Mouse (Mus musculus) midbrain, embryonic 14.5 days (tissue): ENCODE measurements around the gene Nrarp. TPM values are rescaled to one million over a fixed set of nuclear protein-coding genes. Genes with fewer than 3 reads are reported as not detected.

ENCODE experiments used
- ATAC-seq: fragments of 200-750 bp; cut with Nextera tagmentation; 2 replicates; pipeline ENCODE4 v1.8.0; 2017; ENCODE audit warnings: moderate number of reproducible peaks, moderate library complexity; ENCODE audit not compliant: low FRiP score, low TSS enrichment
- DNase-seq: peaks from one replicate; pipeline ENCODE4 v3.0.0-alpha.2; 2015
- H3K27ac ChIP-seq: fragments of 300-500 bp; sonication (generic); replicated peaks from 2 replicates; pipeline ENCODE4 v1.5.1; 2014; ENCODE audit warnings: mild to moderate bottlenecking, low read depth, low read length, moderate library complexity
- H3K27me3 ChIP-seq: fragments of 300-500 bp; sonication (generic); 2 replicates; pipeline ENCODE4 v1.6.1; 2014; ENCODE audit warnings: low read length, control low read depth, mixed read lengths; ENCODE audit not compliant: control insufficient read depth, insufficient read depth
- H3K36me3 ChIP-seq: fragments of 300-500 bp; sonication (generic); 2 replicates; pipeline ENCODE4 v1.6.1; 2014; ENCODE audit warnings: low read length, control low read depth; ENCODE audit not compliant: control insufficient read depth, insufficient read depth
- H3K4me1 ChIP-seq: fragments of 300-500 bp; sonication (generic); 2 replicates; pipeline ENCODE4 v1.6.1; 2014; ENCODE audit warnings: mild to moderate bottlenecking, antibody characterized with exemption, low read length, control low read depth; ENCODE audit not compliant: control insufficient read depth, insufficient read depth
- H3K4me2 ChIP-seq: fragments of 300-500 bp; sonication (generic); 2 replicates; pipeline ENCODE4 v1.6.1; 2014; ENCODE audit warnings: mild to moderate bottlenecking, low read length, moderate library complexity
- H3K4me3 ChIP-seq: fragments of 300-500 bp; sonication (generic); replicated peaks from 2 replicates; pipeline ENCODE4 v1.5.1; 2014; ENCODE audit warnings: low read depth, low read length
- H3K9ac ChIP-seq: fragments of 300-500 bp; sonication (generic); replicated peaks from 2 replicates; pipeline ENCODE4 v1.6.1; 2014; ENCODE audit warnings: mild to moderate bottlenecking, low read length, moderate library complexity
- H3K9me3 ChIP-seq: fragments of 300-500 bp; sonication (generic); 2 replicates; pipeline ENCODE4 v1.6.1; 2016; ENCODE audit warnings: low read length, control low read depth, mixed read lengths; ENCODE audit not compliant: control insufficient read depth
- WGBS: fragments of 180-500 bp; shearing (Covaris S2); extraction: QIAGEN DNeasy Blood & Tissue Kit; methylation state at CpG from one replicate; pipeline ENCODE4 v1.1.7; 2014; 5-methylcytosine and 5-hydroxymethylcytosine counted together
- polyA plus RNA-seq: library from polyadenylated mRNA; unstranded; fragments of >200 nt; fragmentation: Nextera tagmentation; extraction: Ambion mirVana; gene quantifications from 2 replicates; pipeline ENCODE4 v1.2.1, GENCODE M21; 2014

The Nrarp gene
- polyA plus RNA-seq, 1 experiment from 2014 or later, result 20.8 TPM

DNA sequence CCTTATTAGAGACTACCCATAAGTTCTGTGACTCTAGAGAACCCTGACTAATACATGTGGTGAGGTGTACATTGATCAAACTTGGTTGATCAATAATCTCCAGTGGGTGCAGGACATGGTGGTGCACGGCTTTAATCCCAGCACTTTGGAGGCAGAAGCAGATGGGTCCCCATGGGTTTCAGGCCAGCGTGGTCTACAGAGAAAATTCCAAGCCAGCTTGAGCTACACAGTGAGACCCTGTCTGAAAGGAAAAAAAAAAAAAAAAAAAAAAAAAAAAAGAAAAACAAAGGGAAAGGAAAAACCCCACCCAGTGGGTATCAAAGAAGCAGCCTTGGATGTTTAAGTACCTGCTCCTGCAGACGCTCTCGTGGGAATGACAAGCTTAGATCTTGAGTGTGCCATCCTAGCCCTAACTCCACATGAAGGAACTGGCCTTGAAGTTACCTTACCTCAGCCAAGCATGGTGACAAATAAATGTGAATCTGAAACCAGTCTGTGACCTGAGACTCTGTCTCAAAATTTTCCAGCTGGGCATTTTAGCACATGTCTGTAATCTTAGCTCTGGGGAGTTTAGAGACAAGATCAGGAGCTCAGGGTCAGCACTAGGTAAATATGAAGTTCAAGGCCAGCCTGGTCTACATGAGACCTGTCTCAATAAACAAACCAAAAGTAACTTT is 29.1 kb upstream of the Nrarp start:
- H3K4me3 ChIP-seq, result no peak overlapping the region
- no peak overlapping the region for H3K27ac ChIP-seq
- no peak overlapping the region for H3K9ac ChIP-seq
- ATAC-seq (no peak), DNase-seq (no peak)
- 71% methylated on average over 4 of the region's 4 CpGs for WGBS
- no peaks in the 10 kb centered on the region for H3K9me3 ChIP-seq
- H3K4me2 ChIP-seq, result no peak overlapping the region
- H3K36me3 ChIP-seq, result no peaks in the 10 kb centered on the region
- H3K27me3 ChIP-seq, result no peaks in the 10 kb centered on the region
- no peaks in the 10 kb centered on the region for H3K4me1 ChIP-seq

- DNase-seq, result no peak
- 90% methylated on average over 3 of the region's 3 CpGs for WGBS
- Histone ChIP-seq H3K27ac (no peak overlapping the region), H3K4me2 (no peak overlapping the region), H3K4me1 (no peaks in the 10 kb centered on the region), H3K4me3 (no peak overlapping the region), H3K9me3 (no peaks in the 10 kb centered on the region), H3K9ac (no peak overlapping the region), H3K27me3 (no peaks in the 10 kb centered on the region), H3K36me3 (no peaks in the 10 kb centered on the region)
- ATAC-seq, result no peak
Measured at GRCm38 (mm10) chr2:25156177-25156576, 24.4 kb upstream of the Nrarp start.

DNA sequence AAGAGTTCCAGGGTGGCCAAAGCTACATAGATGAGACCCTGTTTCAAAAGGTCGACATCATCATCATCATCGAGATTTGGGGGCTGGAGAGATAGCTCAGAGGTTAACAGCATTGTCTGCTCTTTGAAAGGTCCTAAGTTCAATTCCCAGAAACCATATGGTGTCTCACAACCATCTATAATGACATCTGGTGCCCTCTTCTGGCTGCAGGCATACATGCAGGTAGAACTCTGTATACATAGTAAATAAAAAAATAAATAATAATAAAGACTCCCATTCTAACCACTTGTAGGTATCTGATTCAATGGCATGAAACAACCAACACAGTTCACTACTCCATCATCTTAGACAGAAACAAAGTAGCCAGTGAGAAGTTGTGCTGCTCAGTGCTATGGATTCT is 23.6 kb upstream of the Nrarp start:
- 50% methylated on average over 2 of the region's 2 CpGs for WGBS
- H3K9ac ChIP-seq, result no peak overlapping the region

GRCm38 (mm10) chr2:25157655-25158054 is 22.9 kb upstream of the Nrarp start:
- DNase-seq (peak; percentile 75), ATAC-seq (no peak)
- Histone ChIP-seq H3K27me3 (no peaks in the 10 kb centered on the region), H3K27ac (no peak overlapping the region), H3K36me3 (no peaks in the 10 kb centered on the region), H3K9me3 (no peaks in the 10 kb centered on the region), H3K4me1 (no peaks in the 10 kb centered on the region), H3K4me2 (no peak overlapping the region), H3K9ac (no peak overlapping the region), H3K4me3 (no peak overlapping the region)
- 52% methylated on average over 2 of the region's 2 CpGs for WGBS

More for the DNA sequence above, 23.6 kb upstream of the Nrarp start:
- H3K36me3 ChIP-seq, result no peaks in the 10 kb centered on the region
- H3K4me2 ChIP-seq, result no peak overlapping the region
- DNase-seq, result no peak
- no peaks in the 10 kb centered on the region for H3K9me3 ChIP-seq
- H3K27me3 ChIP-seq, result no peaks in the 10 kb centered on the region
- no peak overlapping the region for H3K27ac ChIP-seq
- H3K4me1 ChIP-seq, result no peaks in the 10 kb centered on the region
- ATAC-seq, result no peak
- no peak overlapping the region for H3K4me3 ChIP-seq

DNA sequence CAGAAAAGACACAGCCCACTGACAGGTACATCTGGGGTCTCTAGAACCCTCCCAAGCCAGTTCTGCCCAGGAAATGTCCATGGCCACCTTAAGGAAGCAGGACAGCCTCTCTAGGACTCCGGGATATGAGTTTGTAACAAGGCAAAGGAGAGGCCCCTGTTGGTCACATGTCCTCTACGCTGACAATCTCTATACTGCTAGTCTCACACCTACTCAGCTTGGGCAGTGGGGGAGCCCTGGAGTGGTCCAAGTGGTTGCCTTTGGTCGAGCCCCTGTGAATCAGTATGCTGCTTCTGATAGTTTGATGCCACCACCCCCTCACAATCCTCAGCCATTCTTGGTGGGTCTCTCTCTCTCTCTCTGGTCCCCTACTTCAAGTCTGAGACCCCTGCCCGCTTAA is 13.1 kb upstream of the Nrarp start:
- DNase-seq (peak; percentile 48), ATAC-seq (peak; percentile 28)
- H3K27me3 ChIP-seq, result no peaks in the 10 kb centered on the region
- H3K4me2 ChIP-seq, result peak overlapping the region; percentile 85
- H3K9me3 ChIP-seq, result no peaks in the 10 kb centered on the region
- peak overlapping the region; percentile 66 for H3K27ac ChIP-seq
- WGBS, result 12% methylated on average over 4 of the region's 4 CpGs
- H3K4me1 ChIP-seq, result peaks cover 33% of the 10 kb centered on the region
- peak overlapping the region; percentile 69 for H3K9ac ChIP-seq
- peak overlapping the region; percentile 48 for H3K4me3 ChIP-seq
- no peaks in the 10 kb centered on the region for H3K36me3 ChIP-seq

DNA sequence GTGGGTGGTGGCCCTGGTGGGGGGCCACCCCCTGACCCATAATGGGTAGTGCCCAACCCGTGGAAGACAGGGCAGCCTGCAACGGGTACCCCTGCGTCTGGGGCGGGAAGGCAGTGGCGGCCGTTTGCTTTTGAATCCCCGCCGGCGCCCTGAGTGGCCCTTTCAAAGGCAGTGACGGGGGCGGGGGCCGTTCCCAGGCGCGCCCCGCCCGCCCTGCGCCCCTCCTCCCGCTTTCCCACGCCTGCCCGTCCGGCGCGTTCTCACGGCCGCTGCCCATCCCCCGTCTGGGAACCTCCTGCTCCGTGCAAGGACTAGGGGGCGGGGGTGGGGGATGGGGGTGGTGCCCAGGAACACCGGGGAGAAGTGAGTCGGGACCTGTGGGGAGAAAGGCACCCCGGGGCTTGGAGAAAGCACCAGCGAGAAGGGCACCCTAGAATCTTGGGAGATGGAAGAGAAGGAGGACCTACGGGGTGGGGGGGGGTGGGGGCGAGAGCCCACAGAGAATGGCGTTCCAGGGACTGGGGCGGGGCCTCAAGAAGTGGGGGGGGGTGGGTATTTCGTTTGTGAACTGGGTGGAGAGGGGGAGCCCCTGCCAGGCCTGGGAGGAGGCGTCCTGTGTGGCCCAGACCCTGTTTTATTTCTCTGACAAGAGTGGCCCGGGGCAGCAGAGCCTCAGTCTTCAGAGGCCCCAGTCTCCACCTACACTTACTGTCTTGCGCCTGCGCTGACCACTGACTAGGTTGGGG is 12.5 kb upstream of the Nrarp start:
- under 1% methylated on average over 41 of the region's 41 CpGs for WGBS
- ATAC-seq (peak; percentile 80), DNase-seq (peak; percentile 84)
- Histone ChIP-seq H3K36me3 (no peaks in the 10 kb centered on the region), H3K4me3 (peak overlapping the region; percentile 48), H3K9ac (peak overlapping the region; percentile 69), H3K4me1 (peaks cover 32% of the 10 kb centered on the region), H3K9me3 (no peaks in the 10 kb centered on the region), H3K27ac (peak overlapping the region; percentile 66), H3K27me3 (no peaks in the 10 kb centered on the region), H3K4me2 (peak overlapping the region; percentile 85)

GRCm38 (mm10) chr2:25168665-25168978 is 11.9 kb upstream of the Nrarp start:
- H3K4me2 ChIP-seq, result peak overlapping the region; percentile 85
- H3K4me3 ChIP-seq, result peak overlapping the region; percentile 48; the same call in 1 of the 2 replicates
- no peaks in the 10 kb centered on the region for H3K36me3 ChIP-seq
- ATAC-seq, result peak; percentile 10; the same call in 1 of the 2 replicates
- DNase-seq, result no peak
- H3K4me1 ChIP-seq, result peaks cover 27% of the 10 kb centered on the region
- 6% methylated on average over 2 of the region's 2 CpGs for WGBS
- H3K9me3 ChIP-seq, result no peaks in the 10 kb centered on the region
- H3K9ac ChIP-seq, result 0 out of 2 replicates have a peak overlapping the region, but pooled peaks have one; percentile 69
- peak overlapping the region; percentile 66 for H3K27ac ChIP-seq
- H3K27me3 ChIP-seq, result no peaks in the 10 kb centered on the region

- WGBS, result 8% methylated on average over 5 of the region's 5 CpGs
- Histone ChIP-seq H3K4me2 (no peak overlapping the region), H3K27ac (no peak overlapping the region), H3K9me3 (no peaks in the 10 kb centered on the region), H3K4me1 (peaks cover 22% of the 10 kb centered on the region), H3K4me3 (no peak overlapping the region), H3K36me3 (no peaks in the 10 kb centered on the region), H3K27me3 (no peaks in the 10 kb centered on the region), H3K9ac (no peak overlapping the region)
- ATAC-seq, result no peak
- DNase-seq, result no peak
Measured at GRCm38 (mm10) chr2:25169778-25170177, 10.8 kb upstream of the Nrarp start.
